17 mouse cellular contexts compared by ENCODE assay signal in the genomic region with DNA sequence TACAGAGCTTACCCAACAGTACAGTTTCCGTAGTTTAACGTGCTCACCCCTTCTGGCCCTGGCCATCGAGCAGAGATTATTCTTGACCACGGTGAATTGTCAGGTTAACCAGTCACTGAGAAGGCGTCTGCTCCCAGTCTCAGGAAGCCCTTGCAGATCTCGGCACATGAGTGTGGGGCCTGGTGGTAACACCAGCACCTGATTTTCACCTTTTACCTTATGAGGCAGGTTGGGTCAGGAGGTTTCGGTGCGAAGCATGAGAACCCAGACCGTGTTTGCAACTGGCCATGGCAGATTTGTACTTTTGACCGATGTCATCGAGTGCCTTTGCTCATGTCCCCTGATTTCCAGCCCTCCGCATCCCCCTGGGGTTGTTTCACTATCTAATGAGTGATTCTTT.
DNase-seq lines count a peak whose midpoint lies in the region; ATAC-seq and TF ChIP-seq lines count a peak whose summit lies in the region.
"Had no signal": no experiment of that assay in that cellular context is flagged by ENCODE, and none has a peak within 500 bp of the region (broad histone marks: within the 10 kb centered on the region; RNA-seq: fewer than 3 reads in every experiment).

No protein-coding gene starts in this region.

- no peak overlapping the region for H3K9ac ChIP-seq in hindbrain, postnatal 0 days (replicated peaks; ENCODE audit: low read length)
- H3K9ac ChIP-seq in hindbrain, embryonic 14.5 days: no peak overlapping the region
- H3K9ac ChIP-seq: embryonic facial prominence, embryonic 12.5 days; forebrain, embryonic 13.5 days; forebrain, embryonic 15.5 days; forebrain, postnatal 0 days had no signal

- peak overlapping the region; percentile 45; the same call in 1 of the 2 replicates for H3K27ac ChIP-seq in hindbrain, postnatal 0 days
- H3K27ac ChIP-seq in hindbrain, embryonic 14.5 days: no peak overlapping the region
- H3K27ac ChIP-seq: embryonic facial prominence, embryonic 10.5 days; embryonic facial prominence, embryonic 12.5 days; forebrain, embryonic 13.5 days; forebrain, embryonic 15.5 days had no signal

- peak; percentile 52 for DNase-seq in cerebellum, adult 11-12 months
- no peak for DNase-seq in cerebellum, adult 18-20 months
- peak; percentile 59 for DNase-seq in cerebellum, adult 9-10 months
- no peak for DNase-seq in cerebellum, adult 8-10 months
- DNase-seq in hindbrain, postnatal 0 days (ENCODE audit: low spot score): no peak
- DNase-seq in hindbrain, embryonic 14.5 days (ENCODE audit: low spot score): no peak
- DNase-seq: B cell, adult 2 months had no signal

- H3K9me3 ChIP-seq in hindbrain, postnatal 0 days (ENCODE audit: low read length): no peaks in the 10 kb centered on the region
- no peaks in the 10 kb centered on the region for H3K9me3 ChIP-seq in hindbrain, embryonic 14.5 days (ENCODE audit: control insufficient read depth, low read length)
- H3K9me3 ChIP-seq: embryonic facial prominence, embryonic 10.5 days; embryonic facial prominence, embryonic 12.5 days; forebrain, embryonic 13.5 days; forebrain, embryonic 15.5 days had no signal

- no peaks in the 10 kb centered on the region; the same call in 1 of the 2 replicates for H3K36me3 ChIP-seq in hindbrain, postnatal 0 days (ENCODE audit: insufficient read depth, low read length)
- H3K36me3 ChIP-seq in hindbrain, embryonic 14.5 days (replicated peaks; ENCODE audit: control insufficient read depth, insufficient read depth): no peaks in the 10 kb centered on the region
- H3K36me3 ChIP-seq: embryonic facial prominence, embryonic 10.5 days; embryonic facial prominence, embryonic 12.5 days; forebrain, embryonic 15.5 days; G1E had no signal

- no peaks in the 10 kb centered on the region for H3K27me3 ChIP-seq in hindbrain, postnatal 0 days (ENCODE audit: insufficient read depth, low read length)
- H3K27me3 ChIP-seq in hindbrain, embryonic 14.5 days (ENCODE audit: control insufficient read depth, insufficient read depth, low read length): no peaks in the 10 kb centered on the region
- H3K27me3 ChIP-seq: CH12.LX; embryonic facial prominence, embryonic 12.5 days; forebrain, embryonic 13.5 days; forebrain, embryonic 15.5 days had no signal

- ATAC-seq in hindbrain, postnatal 0 days: no peak
- ATAC-seq in hindbrain, embryonic 14.5 days (ENCODE audit: low FRiP score): no peak
- ATAC-seq: activated CD4-positive, CD25-positive, alpha-beta regulatory T cell, adult 4 months; CD4-positive, CD25-positive, alpha-beta regulatory T cell, adult 4 months; Patski had no signal

- H3K4me1 ChIP-seq in hindbrain, postnatal 0 days (ENCODE audit: insufficient read depth, low read length): peaks cover 8% of the 10 kb centered on the region
- peaks cover 25% of the 10 kb centered on the region for H3K4me1 ChIP-seq in hindbrain, embryonic 14.5 days (replicated peaks; ENCODE audit: control insufficient read depth, insufficient read depth, low read length)

- no peak overlapping the region for H3K4me2 ChIP-seq in hindbrain, postnatal 0 days (ENCODE audit: low read depth, low read length)
- no peak overlapping the region for H3K4me2 ChIP-seq in hindbrain, embryonic 14.5 days (replicated peaks)
- H3K4me2 ChIP-seq: embryonic facial prominence, embryonic 12.5 days; forebrain, embryonic 13.5 days; forebrain, embryonic 15.5 days had no signal

- WGBS in hindbrain, postnatal 0 days: 94% methylated on average over 12 of the region's 12 CpGs
- 98% methylated on average over 12 of the region's 12 CpGs for WGBS in hindbrain, embryonic 14.5 days

- H3K4me3 ChIP-seq in hindbrain, postnatal 0 days (ENCODE audit: low read length): no peak overlapping the region
- H3K4me3 ChIP-seq in hindbrain, embryonic 14.5 days (replicated peaks; ENCODE audit: low read length): no peak overlapping the region
- H3K4me3 ChIP-seq: embryonic facial prominence, embryonic 10.5 days; embryonic facial prominence, embryonic 12.5 days; forebrain, embryonic 13.5 days; forebrain, embryonic 15.5 days had no signal

- no peak for TF ChIP-seq CTCF in hindbrain, postnatal 0 days (IDR thresholded peaks at IDR 0.05; ENCODE audit: low read depth)

Comparison
In these comparisons a context has a peak if more than half of its experiments do, and no peak if none do; other contexts are left out.
1. DNase-seq: peak in cerebellum, adult 11-12 months (single experiment) and cerebellum, adult 9-10 months (single experiment); none in cerebellum, adult 18-20 months (0 of 2), cerebellum, adult 8-10 months (single experiment), hindbrain, postnatal 0 days (single experiment) and hindbrain, embryonic 14.5 days (single experiment).